Mouse (Mus musculus) MEL (cell line): ENCODE data around the gene Sptlc2.

Experiments
- CHD1 ChIP-seq: IDR thresholded peaks from 2 replicates; pipeline ENCODE4 v1.6.1; 2012; ENCODE audit warnings: low read depth, mild to moderate bottlenecking, inconsistent platforms, low read length, improper control_type of control experiment
- CTCF ChIP-seq, 3 experiments: IDR thresholded peaks in 2 of 3; conservative IDR thresholded peaks in 1 of 3; 2 replicates each; pipeline ENCODE4 v1.5.1; 2011 to 2012; ENCODE audit warnings: low read length in 3 of 3, low read depth in 2 of 3, mild to moderate bottlenecking in 2 of 3, improper control_type of control experiment in 1 of 3, inconsistent platforms in 1 of 3, mixed read lengths in 1 of 3, moderate library complexity in 1 of 3; ENCODE audit not compliant: control insufficient read depth in 1 of 3, insufficient read depth in 1 of 3, poor library complexity in 1 of 3, severe bottlenecking in 1 of 3
- EP300 ChIP-seq, 2 experiments: IDR thresholded peaks; 2 replicates each; pipeline ENCODE4 v1.6.1; 2011; ENCODE audit warnings: improper control_type of control experiment in 2 of 2, low read length in 2 of 2, low read depth in 1 of 2, mild to moderate bottlenecking in 1 of 2
- GATA1 ChIP-seq: IDR thresholded peaks from 2 replicates; pipeline ENCODE4 v1.6.1; 2011; ENCODE audit warnings: low read depth, low read length, improper control_type of control experiment
- HCFC1 ChIP-seq: IDR thresholded peaks from 2 replicates; pipeline ENCODE4 v1.6.1; 2012; ENCODE audit warnings: low read depth, mild to moderate bottlenecking, inconsistent platforms, low read length, improper control_type of control experiment, moderate library complexity
- JUND ChIP-seq: IDR thresholded peaks from 2 replicates; pipeline ENCODE4 v1.6.1; 2011; ENCODE audit warnings: low read depth, mild to moderate bottlenecking, improper control_type of control experiment, low read length
- MXI1 ChIP-seq: IDR thresholded peaks from 2 replicates; pipeline ENCODE4 v1.6.1; 2011; ENCODE audit warnings: mild to moderate bottlenecking, low read depth, low read length, improper control_type of control experiment
- POLR2A ChIP-seq, 2 experiments: IDR thresholded peaks; 2 replicates each; pipeline ENCODE4 v1.6.1; 2011 to 2012; ENCODE audit warnings: low read length in 2 of 2, mild to moderate bottlenecking in 2 of 2, control low read depth in 1 of 2, improper control_type of control experiment in 1 of 2, low read depth in 1 of 2, moderate library complexity in 1 of 2; ENCODE audit not compliant: control insufficient read depth in 1 of 2, insufficient read depth in 1 of 2, poor library complexity in 1 of 2
- POLR2AphosphoS2 ChIP-seq: IDR thresholded peaks from 2 replicates; pipeline ENCODE4 v1.6.1; 2011; ENCODE audit warnings: low read length, improper control_type of control experiment
- RCOR1 ChIP-seq: IDR thresholded peaks from 2 replicates; pipeline ENCODE4 v1.6.1; 2012; ENCODE audit warnings: low read depth, mild to moderate bottlenecking, inconsistent platforms, low read length, improper control_type of control experiment
- SMC3 ChIP-seq: IDR thresholded peaks from 2 replicates; pipeline ENCODE4 v1.6.1; 2011; ENCODE audit warnings: low read depth, low read length, improper control_type of control experiment
- ZC3H11A ChIP-seq: IDR thresholded peaks from 2 replicates; pipeline ENCODE4 v1.6.1; 2012; ENCODE audit warnings: low read depth, mild to moderate bottlenecking, inconsistent platforms, low read length, improper control_type of control experiment

- TF ChIP-seq CTCF (IDR thresholded peaks at IDR 0.05 in 2 of 3, conservative IDR thresholded peaks at IDR 0.05 in 1 of 3; ENCODE audit: control insufficient read depth in 1 of 3, insufficient read depth in 1 of 3, low read depth in 2 of 3, low read length in 3 of 3, poor library complexity in 1 of 3, severe bottlenecking in 1 of 3), result no peak
- no peak for TF ChIP-seq RCOR1
- TF ChIP-seq POLR2AphosphoS2, result no peak
- no peak for TF ChIP-seq GATA1
- TF ChIP-seq POLR2A (IDR thresholded peaks at IDR 0.05; ENCODE audit: control insufficient read depth in 1 of 2, insufficient read depth in 1 of 2, low read depth in 1 of 2, low read length in 2 of 2, poor library complexity in 1 of 2), result no peak
- no peak for TF ChIP-seq HCFC1
- no peak for TF ChIP-seq SMC3
- TF ChIP-seq ZC3H11A, result no peak
- no peak for TF ChIP-seq JUND
- no peak for TF ChIP-seq EP300 (IDR thresholded peaks at IDR 0.05; ENCODE audit: low read depth in 1 of 2, low read length in 2 of 2)
- TF ChIP-seq MXI1, result no peak
- no peak for TF ChIP-seq CHD1
Measured at GRCm38 (mm10) chr12:87348029-87348428, 40.1 kb downstream of the Sptlc2 start.
